Mouse (Mus musculus) CD4-positive, CD25-positive, alpha-beta regulatory T cell (primary cell): ENCODE data around the gene Sphk2. TPM values are rescaled to one million over a fixed set of nuclear protein-coding genes. Genes with fewer than 3 reads are reported as not detected.

ENCODE experiments used
- polyA plus RNA-seq: library from polyadenylated mRNA; unstranded; fragments of 100-300 nt; shearing (Covaris generic); gene quantifications from one replicate; pipeline ENCODE4 v1.2.1, GENCODE M21; 2017

Gene Sphk2
- 36.3 TPM for polyA plus RNA-seq

DNA sequence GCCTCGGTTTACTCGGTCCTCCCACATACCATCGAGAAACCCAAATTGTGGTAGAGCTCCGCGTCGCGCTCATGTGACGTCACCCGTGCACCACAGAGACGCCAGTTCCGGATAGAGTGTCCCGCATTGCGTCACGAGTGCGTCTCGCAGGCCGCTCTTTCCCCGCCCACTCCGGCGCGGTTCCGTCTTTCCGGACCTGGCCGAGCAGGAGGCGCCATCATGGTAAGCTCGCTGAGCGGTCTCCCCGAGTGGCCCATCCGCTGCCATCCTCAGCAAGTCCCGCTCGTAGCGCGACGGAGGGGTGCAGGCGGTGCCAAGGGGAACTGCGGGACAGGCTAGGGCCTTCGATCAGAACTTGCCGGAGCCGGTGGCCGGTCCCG is at the start of gene Sphk2:
Gene Sphk2, minus strand, starts transcription at position 85 of the 380 bp plus-strand sequence.

GRCm38 (mm10) chr7:45725713-45726112 is 7.9 kb upstream of the Sphk2 start, which contains the start of gene Spaca4:
TSS of gene Spaca4 (minus strand) at chr7:45725813.

DNA sequence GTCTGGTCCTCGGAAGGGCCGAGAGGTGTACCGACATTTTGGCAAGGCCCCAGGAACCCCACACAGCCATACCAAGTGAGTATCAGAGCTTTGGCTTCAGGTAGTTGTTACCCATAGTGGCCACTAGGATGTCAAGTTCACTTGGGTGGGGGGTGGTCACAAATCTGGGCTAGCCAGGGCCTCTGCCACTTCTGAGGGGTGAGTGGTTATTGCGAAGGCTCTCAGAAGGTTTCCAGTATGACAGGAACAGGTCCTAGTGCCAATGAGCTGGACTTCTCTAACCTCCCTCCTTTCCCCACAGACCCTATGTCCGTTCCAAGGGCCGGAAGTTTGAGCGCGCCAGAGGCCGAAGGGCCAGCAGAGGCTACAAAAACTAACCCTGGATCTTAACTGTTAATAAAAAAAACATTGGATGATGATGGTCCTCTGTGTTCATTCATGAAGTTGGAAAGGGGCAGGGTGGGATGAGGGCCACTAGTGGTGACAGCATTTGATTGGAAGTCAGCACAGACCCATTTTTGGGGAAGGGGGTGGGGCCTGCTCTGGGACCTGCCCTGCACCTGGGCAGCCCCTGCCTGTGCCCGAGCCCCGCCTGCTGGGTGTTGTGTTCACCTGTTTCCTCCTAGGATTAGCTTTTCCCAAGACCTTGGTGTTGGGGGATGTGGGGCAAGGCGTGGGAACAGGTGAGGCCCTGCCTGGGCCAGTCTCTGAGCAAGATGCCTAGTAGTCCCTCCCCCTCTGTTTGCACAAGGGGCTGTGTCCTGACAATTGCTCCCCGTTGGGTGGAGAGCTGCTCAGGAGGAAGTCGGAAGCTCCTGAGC is 2.8 kb upstream of the Sphk2 start, which contains the start of gene Fam83e:
Gene Fam83e, plus strand, starts transcription at position 800 of the 821 bp plus-strand sequence.

DNA sequence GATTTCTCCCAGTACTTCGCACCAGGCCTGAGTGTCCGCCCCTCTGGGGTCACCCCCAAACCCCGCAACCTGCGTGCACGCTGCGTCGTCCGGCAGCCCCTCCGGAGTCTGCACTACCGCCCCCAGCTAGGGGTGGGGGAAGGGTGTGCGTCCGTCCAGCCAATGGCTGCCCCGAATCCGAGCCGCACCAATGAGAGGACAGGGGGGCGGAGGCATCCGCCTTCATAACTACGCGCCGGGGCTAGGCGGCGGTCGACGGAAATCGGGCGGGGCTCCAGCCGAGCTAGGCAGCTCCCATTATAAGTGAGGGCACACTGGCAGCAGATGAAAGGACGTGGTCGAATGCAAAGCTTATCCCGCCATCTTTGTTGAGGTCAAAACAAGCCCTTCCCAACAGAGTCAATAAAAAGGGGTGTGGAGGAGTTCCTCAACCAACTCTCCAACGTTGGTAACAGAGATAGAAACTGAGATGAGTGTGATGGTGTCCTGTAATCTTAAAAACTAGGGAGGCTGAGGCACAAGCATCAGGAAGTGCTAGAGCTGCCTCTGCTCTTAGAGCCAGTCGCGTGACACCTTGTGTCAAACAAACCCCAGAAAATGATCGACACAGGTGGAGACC is 2.6 kb downstream of the Sphk2 start, which contains the start of gene Rpl18:
Gene Rpl18, plus strand, starts transcription at position 368 of the 619 bp plus-strand sequence.

GRCm38 (mm10) chr7:45704730-45705442 is 12.9 kb downstream of the Sphk2 start, which contains the start of gene Dbp:
TSS of gene Dbp (plus strand) at chr7:45705088.

GRCm38 (mm10) chr7:45699523-45700141 is 18.2 kb downstream of the Sphk2 start, which contains the start of gene Car11:
TSS of gene Car11 (plus strand) at chr7:45699843.

GRCm38 (mm10) chr7:45693921-45694591 is 23.7 kb downstream of the Sphk2 start, which contains the start of gene Sec1:
TSS of gene Sec1 (minus strand) at chr7:45694402.

GRCm38 (mm10) chr7:45683396-45684050 is 34.3 kb downstream of the Sphk2 start, which contains the start of gene Ntn5:
TSS of gene Ntn5 (plus strand) at chr7:45684022.

DNA sequence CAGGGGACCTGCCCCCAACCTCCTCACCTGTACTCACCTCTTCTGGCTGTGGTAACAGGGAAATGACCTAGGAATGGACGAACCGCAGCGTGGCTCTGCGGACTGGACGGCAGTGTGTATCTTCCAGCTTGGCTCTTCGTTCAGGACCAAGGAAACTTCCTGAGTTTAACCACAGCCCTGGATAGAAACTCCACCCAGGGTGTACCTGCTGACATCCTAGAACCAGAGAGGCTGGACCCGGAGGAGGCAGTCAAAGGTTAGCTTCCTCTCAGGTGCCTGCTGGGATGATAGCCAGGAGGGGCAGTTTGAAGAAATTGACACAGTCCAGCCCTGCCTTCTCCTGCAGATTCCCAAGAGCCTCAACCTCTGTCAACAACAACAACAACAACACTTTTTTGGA is 51.6 kb downstream of the Sphk2 start, which contains the start of gene Fut2:
Gene Fut2, minus strand, starts transcription at position 234 of the 400 bp plus-strand sequence.

Other genes with a start within 250 kb of the Sphk2 start
- 2.7 TPM for gene Tulp2, start 236.1 kb downstream of the Sphk2 start, polyA plus RNA-seq
- gene Gm45808, start 231.2 kb downstream of the Sphk2 start, polyA plus RNA-seq: 0.35 TPM
- 0.89 TPM for gene Dhdh, start 229.2 kb downstream of the Sphk2 start, polyA plus RNA-seq
- gene Nucb1, start 207.6 kb downstream of the Sphk2 start, polyA plus RNA-seq: 226 TPM
- gene Ppp1r15a, start 191.7 kb downstream of the Sphk2 start, polyA plus RNA-seq: 99.4 TPM
- 0.78 TPM for gene Plekha4, start 191.7 kb downstream of the Sphk2 start, polyA plus RNA-seq
- 1.1 TPM for gene Hsd17b14, start 163.1 kb downstream of the Sphk2 start, polyA plus RNA-seq
- 86.0 TPM for gene Bcat2, start 147.8 kb downstream of the Sphk2 start, polyA plus RNA-seq
- gene Fgf21, start 102.5 kb downstream of the Sphk2 start, polyA plus RNA-seq: not detected
- gene Fut1, start 100.7 kb downstream of the Sphk2 start, polyA plus RNA-seq: not detected
- gene Izumo1, start 96.2 kb downstream of the Sphk2 start, polyA plus RNA-seq: 0.14 TPM
- 6.5 TPM for gene Rasip1, start 90.5 kb downstream of the Sphk2 start, polyA plus RNA-seq
- 1.7 TPM for gene Mamstr, start 78.0 kb downstream of the Sphk2 start, polyA plus RNA-seq
- 0.12 TPM for gene Fut2, start 51.6 kb downstream of the Sphk2 start, polyA plus RNA-seq
- 0.32 TPM for gene Ntn5, start 34.0 kb downstream of the Sphk2 start, polyA plus RNA-seq
- gene Sec1, start 23.6 kb downstream of the Sphk2 start, polyA plus RNA-seq: 0.35 TPM
- gene Car11, start 18.2 kb downstream of the Sphk2 start, polyA plus RNA-seq: 8.4 TPM
- 53.0 TPM for gene Dbp, start 12.9 kb downstream of the Sphk2 start, polyA plus RNA-seq
- 1,454 TPM for gene Rpl18, start 2.5 kb downstream of the Sphk2 start, polyA plus RNA-seq
- gene Fam83e, start 3.2 kb upstream of the Sphk2 start, polyA plus RNA-seq: 0.43 TPM
- not detected for gene Spaca4, start 7.8 kb upstream of the Sphk2 start, polyA plus RNA-seq
- 0.04 TPM for gene Lmtk3, start 65.7 kb upstream of the Sphk2 start, polyA plus RNA-seq
- gene Sult2b1, start 66.7 kb upstream of the Sphk2 start, polyA plus RNA-seq: 3.0 TPM
- 87.9 TPM for gene Cyth2, start 96.6 kb upstream of the Sphk2 start, polyA plus RNA-seq
- gene Kcnj14, start 106.8 kb upstream of the Sphk2 start, polyA plus RNA-seq: not detected
- 37.3 TPM for gene Grwd1, start 112.9 kb upstream of the Sphk2 start, polyA plus RNA-seq
- 90.8 TPM for gene Kdelr1, start 154.8 kb upstream of the Sphk2 start, polyA plus RNA-seq
- gene Grin2d, start 160.4 kb upstream of the Sphk2 start, polyA plus RNA-seq: 1.2 TPM
- not detected for gene Syngr4, start 178.7 kb upstream of the Sphk2 start, polyA plus RNA-seq
- 9.6 TPM for gene Tmem143, start 178.9 kb upstream of the Sphk2 start, polyA plus RNA-seq
- gene Emp3, start 203.4 kb upstream of the Sphk2 start, polyA plus RNA-seq: 699 TPM
- 2.2 TPM for gene Ccdc114, start 206.1 kb upstream of the Sphk2 start, polyA plus RNA-seq